Mouse (Mus musculus): ENCODE results near the gene Trappc5.

GRCm38 (mm10) chr8:3717321-3717954 is 41.3 kb downstream of the Trappc5 start:
- TF ChIP-seq CTCF (conservative IDR thresholded peaks at IDR 0.05; ENCODE audit: insufficient read depth, insufficient read length, low read depth, low read length) (no peak), POLR2A (IDR thresholded peaks at IDR 0.05; ENCODE audit: low read depth, low read length) (no peak)

Measured in kidney, adult 2 months (tissue).